Mouse (Mus musculus) brown adipose tissue, adult 24 weeks (tissue): ENCODE results near the gene Fam169a. TPM values are rescaled to one million over a fixed set of nuclear protein-coding genes. Genes with fewer than 3 reads are reported as not detected.
"Not testable (repeated sequence)": the region's sequence is repeated elsewhere in the genome, so short reads cannot be mapped to it uniquely, and the experiment has no call there.

Experiments used
- H3K27ac ChIP-seq: fragments of 200-500 bp; replicated peaks from 2 replicates; pipeline ENCODE4 v1.5.1; 2012; ENCODE audit warnings: low read depth, mild to moderate bottlenecking, low read length
- H3K4me1 ChIP-seq: fragments of 200-500 bp; 2 replicates; pipeline ENCODE4 v1.6.1; 2012; ENCODE audit warnings: low read length, mixed read lengths; ENCODE audit not compliant: control insufficient read depth, insufficient read depth, insufficient read length
- H3K4me3 ChIP-seq: fragments of 200-500 bp; 2 replicates; pipeline ENCODE4 v1.5.1; 2012; ENCODE audit warnings: low read depth, mild to moderate bottlenecking, low read length, moderate library complexity; ENCODE audit not compliant: insufficient read depth
- polyA plus RNA-seq: library from polyadenylated mRNA; stranded (reverse); fragments of >200 nt; gene quantifications from 2 replicates; pipeline ENCODE4 v1.2.4, GENCODE M21; 2012; ENCODE audit not compliant: missing spikeins, insufficient read depth, insufficient read length

The Fam169a gene
- polyA plus RNA-seq, 1 experiment: not detected

DNA sequence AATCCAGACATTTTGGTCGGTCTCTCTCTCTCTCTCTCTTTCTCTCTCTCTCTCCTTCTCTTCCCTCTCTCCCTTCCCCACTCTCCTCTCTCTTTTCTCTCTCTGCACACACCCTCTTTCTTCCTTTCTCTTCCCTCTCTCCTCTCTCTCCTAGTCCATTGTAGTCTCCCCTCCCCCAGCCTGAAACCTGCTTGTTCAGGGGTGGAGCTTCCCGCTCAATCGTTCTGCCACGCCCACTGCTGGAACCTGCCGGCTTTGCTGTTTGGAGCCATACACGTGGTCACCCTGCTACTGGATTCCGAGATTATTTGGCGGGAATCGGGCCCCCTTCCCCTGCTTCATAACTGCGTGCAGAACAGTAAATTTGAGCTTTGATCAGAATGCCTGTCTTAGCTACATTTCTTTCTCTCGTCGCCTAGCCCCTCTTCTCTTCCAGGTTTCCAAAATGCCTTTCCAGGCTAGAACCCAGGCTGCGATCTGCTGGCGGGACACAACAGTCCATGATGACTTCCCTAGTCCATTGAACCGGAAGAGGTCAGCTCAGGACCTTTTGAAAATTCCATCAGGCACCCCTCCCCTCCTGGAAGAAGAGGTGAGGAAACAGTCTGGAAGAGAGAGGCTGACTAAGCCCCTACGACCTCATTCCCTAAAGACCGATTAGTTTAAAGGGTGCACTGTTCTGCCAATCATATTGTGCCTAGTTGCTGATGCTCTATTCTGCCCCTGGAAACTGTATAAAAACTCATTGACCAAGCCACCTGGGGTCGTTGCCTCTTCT lies 2.1 kb upstream of the Fam169a start:
- H3K27ac ChIP-seq, H3K4me1 ChIP-seq: not testable (repeated sequence)

DNA sequence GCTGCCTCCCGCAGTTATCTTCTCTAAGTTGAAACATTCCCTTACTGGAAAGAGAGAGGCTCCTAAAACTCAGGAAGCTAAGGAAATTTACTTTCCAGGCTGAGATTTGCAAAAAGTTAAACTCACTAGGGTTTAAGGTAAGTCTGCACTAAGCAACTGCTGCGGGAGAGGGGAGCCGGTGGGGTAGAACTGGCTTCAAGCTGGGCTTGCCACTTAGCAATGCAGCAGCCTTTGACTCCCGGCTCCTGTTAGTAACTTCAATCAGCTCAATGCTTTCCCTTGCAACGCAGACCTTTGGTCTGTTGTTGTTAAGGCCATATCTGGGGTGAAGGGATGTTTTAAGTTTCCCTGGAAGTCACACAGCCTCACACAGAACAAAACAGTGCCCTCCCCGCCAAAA lies 605 bp downstream of the Fam169a start:
- no peak overlapping the region for H3K27ac ChIP-seq
- no peak overlapping the region for H3K4me3 ChIP-seq
- H3K4me1 ChIP-seq: no peaks in the 10 kb centered on the region

More for the DNA sequence above, 2.1 kb upstream of the Fam169a start:
- not testable (repeated sequence) for H3K4me3 ChIP-seq

DNA sequence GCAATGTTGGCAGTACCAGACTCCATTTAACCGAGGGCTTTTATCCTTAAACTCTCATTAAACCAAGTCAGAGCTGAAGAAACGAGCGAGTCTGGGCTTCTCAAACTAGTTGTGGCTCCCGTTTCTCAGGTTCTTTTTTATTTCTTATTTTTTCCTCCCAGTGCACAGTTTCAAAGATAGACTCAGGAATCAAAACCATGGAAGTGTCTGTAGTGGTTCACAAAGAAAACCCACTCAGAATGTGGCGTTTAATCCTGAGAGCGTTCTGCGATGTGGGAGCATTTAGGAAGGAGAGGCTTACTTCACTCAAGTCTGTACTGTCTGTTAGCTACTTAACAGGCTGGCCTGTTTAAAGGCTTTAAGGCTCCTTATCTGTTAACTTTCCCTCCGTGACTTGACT lies 1.1 kb downstream of the Fam169a start:
- no peak overlapping the region for H3K27ac ChIP-seq
- no peaks in the 10 kb centered on the region for H3K4me1 ChIP-seq
- H3K4me3 ChIP-seq: no peak overlapping the region

DNA sequence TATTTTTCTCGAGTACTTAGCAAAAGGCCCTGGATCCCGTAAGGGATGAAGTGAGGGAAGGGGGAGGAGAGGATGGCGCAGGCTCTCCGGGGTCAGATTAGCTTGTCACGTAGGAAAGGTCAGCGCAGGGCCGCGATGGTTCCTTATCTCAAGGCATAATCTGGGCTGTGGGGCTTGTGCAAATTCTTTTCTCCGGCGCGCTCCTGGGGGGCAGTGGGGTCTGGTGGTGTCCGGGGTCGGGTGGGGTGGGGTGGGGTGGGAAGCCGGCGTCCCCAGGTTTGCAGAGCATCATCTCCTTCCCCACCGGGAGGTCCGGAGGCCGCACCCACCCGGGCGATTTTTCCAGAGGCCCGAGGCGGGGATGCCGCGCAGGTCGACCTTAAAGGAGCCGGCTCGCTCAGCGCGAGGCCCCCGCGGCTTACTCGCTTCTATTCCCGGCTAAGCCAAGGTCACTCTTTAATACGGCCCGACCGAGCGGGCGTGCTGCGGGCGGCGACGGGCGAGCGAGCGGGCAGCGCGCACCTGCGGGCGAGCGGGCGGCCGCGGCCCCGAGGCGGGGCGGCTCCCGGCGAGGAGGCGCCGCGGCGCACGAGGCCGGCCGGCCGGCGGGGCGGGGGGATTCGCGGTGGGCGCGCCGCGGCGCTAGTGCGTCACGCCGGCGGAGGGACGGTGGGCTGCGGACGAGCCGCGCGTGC lies 4.0 kb downstream of the Fam169a start:
- H3K4me3 ChIP-seq: peak overlapping the region; percentile 53
- H3K4me1 ChIP-seq: no peaks in the 10 kb centered on the region
- no peak overlapping the region for H3K27ac ChIP-seq

DNA sequence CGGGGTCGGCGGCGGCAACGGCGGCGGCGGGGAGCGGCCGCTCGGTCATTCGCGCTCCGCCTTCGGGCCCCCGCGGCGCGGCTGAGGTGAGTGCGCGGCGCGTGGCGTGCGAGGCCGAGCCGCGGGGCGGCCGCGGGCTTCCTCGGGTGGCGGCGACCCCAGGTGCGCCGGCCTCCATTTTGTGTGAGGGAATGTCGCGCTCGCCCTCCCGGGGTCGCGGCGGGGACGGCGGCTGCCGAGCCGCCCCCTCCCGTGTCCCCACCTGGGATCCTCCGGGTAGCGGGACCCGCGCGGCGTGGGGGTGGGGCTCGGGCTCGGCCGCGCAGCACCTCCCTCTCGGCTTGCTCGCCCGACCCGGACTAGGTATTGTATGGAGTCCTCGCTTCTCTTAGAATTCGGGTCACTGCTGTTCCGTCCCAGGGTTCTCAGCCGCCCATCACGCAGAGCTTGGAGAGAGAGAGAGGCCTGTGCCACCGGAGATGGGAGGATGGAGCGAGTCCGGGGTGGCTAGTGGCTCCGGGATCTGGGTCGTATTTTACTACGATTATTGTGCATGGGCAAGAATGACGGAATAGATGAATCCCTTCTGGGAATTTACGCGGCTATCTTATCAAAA lies 4.6 kb downstream of the Fam169a start:
- Histone ChIP-seq H3K4me3 (peak overlapping the region; percentile 53), H3K4me1 (no peaks in the 10 kb centered on the region), H3K27ac (no peak overlapping the region)

DNA sequence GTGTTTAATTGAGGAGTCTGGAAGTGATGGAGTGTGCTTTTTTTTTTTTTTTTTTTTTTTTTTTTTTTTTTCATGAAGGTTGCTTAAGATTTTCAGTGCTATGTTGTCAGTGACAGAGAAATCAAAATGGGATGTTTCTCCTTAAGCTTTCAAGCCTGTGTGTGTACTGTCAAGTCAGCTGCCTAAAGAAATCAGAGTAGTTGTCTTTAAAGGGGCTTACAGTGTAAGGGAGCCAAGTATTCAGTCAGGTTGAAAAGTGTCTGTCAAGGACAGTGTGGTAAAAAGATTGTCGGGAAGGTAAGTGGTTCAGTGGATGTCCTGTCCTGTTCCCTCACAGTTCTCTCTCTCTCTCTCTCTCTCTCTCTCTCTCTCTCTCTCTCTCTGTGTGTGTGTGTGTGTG lies 6.4 kb downstream of the Fam169a start:
- H3K4me3 ChIP-seq: no peak overlapping the region
- no peak overlapping the region for H3K27ac ChIP-seq
- H3K4me1 ChIP-seq: no peaks in the 10 kb centered on the region

DNA sequence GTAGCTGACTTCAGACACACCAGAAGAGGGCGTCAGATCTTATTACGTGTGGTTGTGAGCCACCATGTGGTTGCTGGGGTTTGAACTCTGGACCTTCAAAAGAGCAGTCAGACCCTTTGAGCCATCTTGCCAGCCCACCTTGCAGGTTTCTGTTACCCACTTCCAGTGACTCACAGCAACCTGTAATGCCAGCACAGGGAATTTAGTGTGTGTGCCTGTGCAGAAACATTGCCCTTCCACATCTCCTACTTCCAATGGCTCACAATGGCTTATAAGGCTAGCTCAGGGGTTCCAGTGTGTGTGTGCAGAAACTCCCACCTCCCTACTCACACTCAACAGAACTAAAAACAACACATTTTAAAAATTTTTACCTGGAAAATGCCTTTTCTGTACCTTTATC lies 10.5 kb downstream of the Fam169a start:
- H3K27ac ChIP-seq: no peak overlapping the region

DNA sequence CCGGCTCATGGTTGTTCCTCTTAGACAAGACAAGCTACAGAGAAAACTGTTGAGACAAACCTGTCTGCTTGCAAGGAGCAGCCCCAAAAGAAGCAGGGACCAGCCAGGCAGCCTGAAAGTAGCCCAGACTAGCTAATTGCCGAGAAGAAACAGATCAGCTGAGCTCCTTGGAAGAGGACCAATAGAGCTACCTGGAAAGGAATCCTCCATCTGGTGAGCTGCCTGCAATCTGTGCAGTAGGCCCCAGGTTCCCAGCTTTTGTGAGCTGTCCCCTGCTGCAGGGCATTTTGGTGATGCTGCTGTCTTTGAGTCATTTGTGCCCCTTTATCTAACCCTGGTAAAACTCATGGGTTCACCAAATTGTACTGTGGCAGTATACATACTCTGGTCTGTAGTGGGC lies 13.1 kb downstream of the Fam169a start:
- Histone ChIP-seq H3K4me1 (no peaks in the 10 kb centered on the region), H3K4me3 (no peak overlapping the region)

More for the DNA sequence above, 10.5 kb downstream of the Fam169a start:
- no peak overlapping the region for H3K4me3 ChIP-seq
- H3K4me1 ChIP-seq: no peaks in the 10 kb centered on the region

DNA sequence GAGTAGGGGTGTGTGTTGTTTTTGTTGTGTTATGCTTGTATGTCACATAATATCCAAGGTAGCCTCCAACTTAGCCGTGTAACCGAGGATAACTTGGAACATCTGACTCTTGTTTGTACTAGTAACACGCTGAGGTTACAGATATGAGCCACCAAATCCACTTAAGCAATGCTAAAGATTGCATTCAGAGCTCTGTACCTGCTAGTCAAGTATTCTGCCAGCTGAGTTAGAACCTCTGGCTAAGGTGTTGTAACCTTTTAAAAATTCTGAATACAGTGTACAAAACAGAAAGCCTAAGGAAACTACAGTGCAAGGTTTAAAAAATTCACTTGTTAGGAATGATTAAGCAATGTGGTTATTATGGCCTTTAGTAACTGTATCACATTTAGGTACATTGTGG lies 13.5 kb downstream of the Fam169a start:
- Histone ChIP-seq H3K4me3 (no peak overlapping the region), H3K4me1 (no peaks in the 10 kb centered on the region), H3K27ac (no peak overlapping the region)

More for the DNA sequence above, 13.1 kb downstream of the Fam169a start:
- no peak overlapping the region for H3K27ac ChIP-seq

DNA sequence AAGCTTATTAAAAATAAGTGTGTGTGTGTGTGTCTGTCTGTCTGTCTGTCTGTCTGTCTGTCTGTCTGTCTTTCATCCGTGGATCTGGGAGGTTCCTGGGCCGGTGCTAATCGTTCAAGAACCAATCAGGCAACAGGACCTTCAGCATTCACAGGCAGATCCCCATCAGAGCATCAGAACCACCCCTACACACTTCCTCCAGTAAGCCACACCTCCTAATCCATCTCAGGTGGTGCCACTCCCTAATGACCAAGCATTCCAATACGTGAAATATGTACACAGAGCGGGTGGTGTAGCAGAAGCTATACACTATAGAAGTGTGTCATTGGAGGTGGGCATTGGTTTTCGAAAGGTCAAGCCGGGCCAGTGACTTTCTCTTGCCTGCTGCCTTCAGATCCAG lies 15.3 kb downstream of the Fam169a start:
- Histone ChIP-seq H3K4me1 (no peaks in the 10 kb centered on the region), H3K4me3 (no peak overlapping the region), H3K27ac (no peak overlapping the region)

DNA sequence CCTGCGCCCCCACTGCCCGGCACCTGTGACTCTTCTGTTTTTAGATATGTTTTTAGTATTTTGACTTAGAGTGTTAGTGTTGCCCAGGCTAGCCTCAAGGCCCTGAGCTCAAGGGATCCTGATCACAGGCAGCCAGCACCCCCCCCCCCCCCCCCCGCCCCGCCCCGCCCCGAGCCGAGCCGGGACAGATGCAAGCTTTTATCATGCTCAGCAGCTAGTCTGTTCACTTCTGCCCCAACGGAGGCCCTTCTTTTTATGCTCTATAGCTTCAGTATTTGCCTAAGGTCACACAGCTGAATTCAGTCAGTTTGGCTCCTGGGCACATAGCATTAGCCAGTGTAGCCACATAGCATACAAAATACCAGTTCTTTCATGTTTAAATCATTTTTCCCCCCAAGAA lies 19.2 kb downstream of the Fam169a start:
- Histone ChIP-seq H3K27ac (no peak overlapping the region), H3K4me3 (no peak overlapping the region), H3K4me1 (no peaks in the 10 kb centered on the region)

DNA sequence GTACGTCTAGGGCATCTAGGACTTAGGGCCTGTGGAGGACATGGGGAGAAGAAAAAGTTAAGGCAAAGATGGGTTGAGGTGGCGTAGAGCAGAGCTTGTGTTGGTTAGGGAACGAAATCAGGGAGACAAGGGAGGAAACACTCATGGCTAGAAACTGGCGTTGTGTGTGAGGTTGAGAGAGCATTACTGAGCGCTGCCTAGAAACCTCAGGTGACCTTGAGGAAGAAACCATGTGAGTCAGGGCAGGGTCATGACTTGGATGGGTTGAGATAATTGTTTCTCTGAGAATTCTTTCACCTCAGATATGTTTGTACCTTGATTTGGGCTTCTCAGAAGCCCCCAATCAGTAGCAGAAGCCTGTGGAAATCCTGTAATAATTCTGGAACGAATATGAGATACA lies 20.3 kb downstream of the Fam169a start:
- no peak overlapping the region for H3K27ac ChIP-seq
- H3K4me1 ChIP-seq: no peaks in the 10 kb centered on the region
- H3K4me3 ChIP-seq: no peak overlapping the region

DNA sequence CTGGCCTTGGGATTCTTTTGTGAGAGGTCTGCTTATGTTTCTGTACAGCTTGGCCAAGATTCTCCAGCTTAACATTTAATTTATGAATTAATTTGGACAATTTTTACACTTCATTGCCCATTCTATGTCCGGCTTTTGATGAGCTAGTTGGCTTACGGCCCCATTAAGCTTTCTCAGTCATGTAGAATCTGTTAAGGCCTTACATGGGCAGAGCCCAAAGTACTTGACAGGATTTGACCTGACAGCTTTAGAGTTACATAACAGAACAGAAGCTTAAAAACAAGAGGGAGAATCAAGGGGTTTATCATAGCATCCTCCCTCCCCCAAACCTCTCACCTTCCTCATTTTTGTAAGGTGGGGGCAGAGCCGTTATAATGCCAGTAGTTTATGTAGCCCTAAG lies 21.1 kb downstream of the Fam169a start:
- no peak overlapping the region for H3K27ac ChIP-seq

DNA sequence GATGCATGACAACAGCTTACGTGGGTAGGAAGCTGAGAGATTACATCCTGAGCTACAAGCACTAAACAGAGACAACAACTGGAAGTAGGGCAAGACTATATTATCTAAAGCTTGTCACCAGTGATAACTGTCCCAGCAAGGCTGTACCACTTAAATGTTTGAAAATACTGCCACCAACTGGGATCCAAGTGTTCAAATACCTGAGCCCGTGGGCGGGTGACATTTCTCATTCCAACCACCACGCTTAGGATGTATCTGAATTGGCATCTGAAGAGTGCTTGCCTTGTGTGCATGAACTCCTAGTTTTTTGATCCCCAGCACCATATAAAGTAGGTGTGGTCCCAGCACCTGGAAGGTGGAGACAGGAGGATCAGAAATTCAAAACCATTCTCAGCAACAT lies 28.6 kb downstream of the Fam169a start:
- no peaks in the 10 kb centered on the region for H3K4me1 ChIP-seq
- no peak overlapping the region for H3K27ac ChIP-seq
- no peak overlapping the region for H3K4me3 ChIP-seq

More for the DNA sequence above, 21.1 kb downstream of the Fam169a start:
- no peak overlapping the region for H3K4me3 ChIP-seq
- H3K4me1 ChIP-seq: no peaks in the 10 kb centered on the region

DNA sequence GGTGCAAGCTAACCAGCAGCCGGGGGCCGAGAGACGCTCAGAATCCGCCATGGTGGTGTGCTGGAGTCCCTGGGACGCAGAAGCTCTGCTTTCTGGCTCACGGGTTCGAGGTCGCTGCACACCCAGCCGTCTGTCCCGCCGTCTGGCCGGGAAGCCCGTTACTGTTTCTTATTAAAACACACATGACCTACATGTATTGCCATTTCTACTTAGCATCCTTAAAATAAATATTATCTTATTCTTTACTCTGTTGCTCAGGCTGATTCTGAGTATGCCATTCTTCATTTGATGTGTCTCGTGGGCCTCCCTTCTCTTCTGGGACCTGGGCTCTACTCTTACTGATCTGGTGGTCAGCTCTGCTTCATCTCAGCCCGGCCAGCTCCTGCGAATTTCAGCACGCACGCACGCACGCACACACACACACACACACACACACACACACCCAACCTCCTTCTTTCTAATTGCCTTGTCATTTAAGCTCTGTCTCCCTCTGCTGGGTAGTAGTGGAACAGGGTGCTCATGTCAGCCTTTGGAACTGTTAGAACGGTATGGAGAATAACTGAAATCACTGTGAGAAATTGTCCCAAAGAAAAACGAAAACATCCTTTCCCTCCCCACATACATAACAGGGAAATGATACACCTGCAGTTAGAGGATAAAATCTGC lies 32.2 kb downstream of the Fam169a start, which contains the start of gene Gm6169:
Gene Gm6169, minus strand, starts transcription at position 51 of the 666 bp plus-strand sequence.
- H3K4me1 ChIP-seq: no peaks in the 10 kb centered on the region
- no peak within 1 kb of the TSS for H3K27ac ChIP-seq
- H3K4me3 ChIP-seq: no peak within 1 kb of the TSS
